Mouse (Mus musculus) adrenal gland, adult 2 months (tissue): ENCODE measurements around the gene Nmrk1. TPM values are rescaled to one million over a fixed set of nuclear protein-coding genes. Genes with fewer than 3 reads are reported as not detected.

Source experiments
- polyA plus RNA-seq: library from polyadenylated mRNA; depleted of rRNA; stranded (reverse); fragments of >200 nt; gene quantifications from 2 replicates; pipeline ENCODE4 v1.2.3, GENCODE M21; 2012; rRNA removed
- total RNA-seq, 2 experiments: library from RNA; stranded (reverse); gene quantifications; 2 replicates each; pipeline ENCODE4 v1.2.3; 2021

Gene Nmrk1
- total and polyA plus RNA-seq, 3 experiments, result 3.2 to 11.9 (median 9.5) TPM

Other genes with a start within 250 kb of the Nmrk1 start
- gene Ostf1, start 127 bp upstream of the Nmrk1 start, total RNA-seq, result 100 to 1,000 TPM; 108 to 122 TPM
- 61.1 and 95.4 TPM in 2 replicates for gene Ostf1, start 127 bp upstream of the Nmrk1 start, polyA plus RNA-seq
- gene Carnmt1, start 38.8 kb downstream of the Nmrk1 start, total RNA-seq, result 10 to 100 TPM; 23.7 to 24.7 TPM
- gene Carnmt1, start 38.8 kb downstream of the Nmrk1 start, polyA plus RNA-seq, result 10.4 and 12.5 TPM in 2 replicates
- gene D030056L22Rik, start 81.2 kb downstream of the Nmrk1 start, total RNA-seq, result 10 to 100 TPM; 11.5 to 13.2 TPM
- gene D030056L22Rik, start 81.2 kb downstream of the Nmrk1 start, polyA plus RNA-seq, result 44.4 and 47.1 TPM in 2 replicates
- gene Trpm6, start 118.0 kb downstream of the Nmrk1 start, total RNA-seq, result under 1 TPM in 1 of 2 experiments, not detected in 1; 0.14 TPM
- gene Trpm6, start 118.0 kb downstream of the Nmrk1 start, polyA plus RNA-seq, result 0.01 TPM in 1 of 2 replicates, not detected in the other